Mouse (Mus musculus) small intestine, adult 2 months (tissue): ENCODE measurements around the gene Tex46.

Source experiments
- CTCF ChIP-seq: fragments of 200-500 bp; IDR thresholded peaks from 2 replicates; pipeline ENCODE4 v1.5.1; 2012; ENCODE audit warnings: low read depth, mild to moderate bottlenecking, control low read depth, inconsistent platforms, low read length, moderate library complexity, mixed read lengths; ENCODE audit not compliant: insufficient replicate concordance, insufficient read length; ENCODE audit errors: extremely low read depth
- POLR2A ChIP-seq: fragments of 200-500 bp; IDR thresholded peaks from 2 replicates; pipeline ENCODE4 v1.6.1; 2012; ENCODE audit warnings: low read depth, mild to moderate bottlenecking, control low read depth, inconsistent platforms, low read length, moderate library complexity

- no peak for TF ChIP-seq CTCF
- no peak for TF ChIP-seq POLR2A
These were observed 26.3 kb downstream of the Tex46 start for GRCm38 (mm10) chr4:136636511-136636910.
